ENCODE assay signal across 8 mouse cellular contexts in genomic region chr2:18690756-18691155, GRCm38 (mm10). TPM values are rescaled to one million over a fixed set of nuclear protein-coding genes. Genes with fewer than 3 reads are reported as not detected.
A peak's percentile ranks its signal among the peaks of the same experiment; 100 is the strongest.
DNase-seq lines count a peak whose midpoint lies in the region; ATAC-seq lines count a peak whose summit lies in the region.

No protein-coding gene starts in this region.

- peak overlapping the region; percentile 86; the same call in 1 of the 2 replicates for H3K4me2 ChIP-seq in heart, embryonic 11.5 days
- peak overlapping the region; percentile 77 for H3K4me2 ChIP-seq in midbrain, embryonic 11.5 days
- no peak overlapping the region for H3K4me2 ChIP-seq in midbrain, embryonic 16.5 days (ENCODE audit: low read length)
- peak overlapping the region; percentile 91 for H3K4me2 ChIP-seq in limb, embryonic 15.5 days
- peak overlapping the region; percentile 86 for H3K4me2 ChIP-seq in stomach, embryonic 16.5 days (ENCODE audit: low read depth, low read length)

- peak overlapping the region; percentile 53; the same call in 1 of the 2 replicates for H3K4me3 ChIP-seq in heart, embryonic 11.5 days (ENCODE audit: low read depth, low read length)
- H3K4me3 ChIP-seq in midbrain, embryonic 11.5 days (ENCODE audit: low read depth, low read length), result peak overlapping the region; percentile 41; the same call in 1 of the 2 replicates
- no peak overlapping the region; the same call in 1 of the 2 replicates for H3K4me3 ChIP-seq in midbrain, embryonic 16.5 days (ENCODE audit: low read depth, low read length)
- peak overlapping the region; percentile 43 for H3K4me3 ChIP-seq in limb, embryonic 15.5 days
- H3K4me3 ChIP-seq in stomach, embryonic 16.5 days (replicated peaks; ENCODE audit: low read length), result peak overlapping the region; percentile 52

- H3K4me1 ChIP-seq in heart, embryonic 11.5 days (ENCODE audit: control insufficient read depth, insufficient read depth, low read length), result peaks cover 8% of the 10 kb centered on the region
- peaks cover 16% of the 10 kb centered on the region for H3K4me1 ChIP-seq in midbrain, embryonic 11.5 days (ENCODE audit: control insufficient read depth, insufficient read depth, low read length)
- H3K4me1 ChIP-seq in midbrain, embryonic 16.5 days (ENCODE audit: control insufficient read depth, insufficient read depth, low read length), result peaks cover 20% of the 10 kb centered on the region
- peaks cover 29% of the 10 kb centered on the region for H3K4me1 ChIP-seq in limb, embryonic 15.5 days
- peaks cover 22% of the 10 kb centered on the region for H3K4me1 ChIP-seq in stomach, embryonic 16.5 days (ENCODE audit: control insufficient read depth, insufficient read depth, low read length)

- DNase-seq in heart, postnatal 4 days, result no peak
- no peak for DNase-seq in midbrain, embryonic 11.5 days (ENCODE audit: low spot score, missing footprints)
- DNase-seq in right cerebral cortex, postnatal 14 days, result no peak

- H3K9me3 ChIP-seq in heart, embryonic 11.5 days (replicated peaks; ENCODE audit: control insufficient read depth, low read length), result no peaks in the 10 kb centered on the region
- no peaks in the 10 kb centered on the region for H3K9me3 ChIP-seq in midbrain, embryonic 11.5 days (ENCODE audit: control insufficient read depth, low read length)
- H3K9me3 ChIP-seq in midbrain, embryonic 16.5 days (replicated peaks; ENCODE audit: control insufficient read depth, low read length, poor library complexity, severe bottlenecking), result no peaks in the 10 kb centered on the region
- no peaks in the 10 kb centered on the region for H3K9me3 ChIP-seq in limb, embryonic 15.5 days
- H3K9me3 ChIP-seq in stomach, embryonic 16.5 days (replicated peaks; ENCODE audit: control insufficient read depth, low read length), result no peaks in the 10 kb centered on the region

- 2% methylated on average over 9 of the region's 9 CpGs for WGBS in heart, embryonic 11.5 days (ENCODE audit: insufficient replicate concordance)
- 1% methylated on average over 9 of the region's 9 CpGs for WGBS in midbrain, embryonic 11.5 days
- 0% methylated on average over 9 of the region's 9 CpGs for WGBS in midbrain, embryonic 16.5 days
- WGBS in limb, embryonic 15.5 days, result 5% methylated on average over 9 of the region's 9 CpGs
- WGBS in stomach, embryonic 16.5 days, result 5% methylated on average over 9 of the region's 9 CpGs

- H3K27ac ChIP-seq in heart, embryonic 11.5 days (ENCODE audit: low read depth, low read length), result no peak overlapping the region
- no peak overlapping the region for H3K27ac ChIP-seq in midbrain, embryonic 11.5 days (ENCODE audit: low read depth, low read length)
- no peak overlapping the region for H3K27ac ChIP-seq in midbrain, embryonic 16.5 days (ENCODE audit: low read length)
- no peak overlapping the region for H3K27ac ChIP-seq in limb, embryonic 15.5 days
- no peak overlapping the region for H3K27ac ChIP-seq in stomach, embryonic 16.5 days (ENCODE audit: low read length)

- no peaks in the 10 kb centered on the region for H3K36me3 ChIP-seq in heart, embryonic 11.5 days (ENCODE audit: control insufficient read depth, insufficient read depth, low read length)
- no peaks in the 10 kb centered on the region for H3K36me3 ChIP-seq in midbrain, embryonic 11.5 days (ENCODE audit: control insufficient read depth, insufficient read depth, low read length)
- H3K36me3 ChIP-seq in midbrain, embryonic 16.5 days (ENCODE audit: control insufficient read depth, insufficient read depth, low read length), result no peaks in the 10 kb centered on the region
- no peaks in the 10 kb centered on the region for H3K36me3 ChIP-seq in limb, embryonic 15.5 days
- no peaks in the 10 kb centered on the region for H3K36me3 ChIP-seq in stomach, embryonic 16.5 days (ENCODE audit: control insufficient read depth, insufficient read depth, low read length)

- H3K27me3 ChIP-seq in heart, embryonic 11.5 days (ENCODE audit: control insufficient read depth, insufficient read depth, low read length), result peaks cover 70% of the 10 kb centered on the region
- H3K27me3 ChIP-seq in midbrain, embryonic 11.5 days (ENCODE audit: control insufficient read depth, insufficient read depth, low read length), result peaks cover 75% of the 10 kb centered on the region
- H3K27me3 ChIP-seq in midbrain, embryonic 16.5 days (ENCODE audit: control insufficient read depth, insufficient read depth, low read depth, low read length), result peaks cover 30% of the 10 kb centered on the region
- peaks cover 77% of the 10 kb centered on the region for H3K27me3 ChIP-seq in limb, embryonic 15.5 days
- peaks cover 53% of the 10 kb centered on the region for H3K27me3 ChIP-seq in stomach, embryonic 16.5 days (ENCODE audit: control insufficient read depth, insufficient read depth, low read length)

- ATAC-seq in heart, embryonic 11.5 days (replicated peaks; ENCODE audit: insufficient number of reproducible peaks, low FRiP score, low TSS enrichment), result no peak
- no peak for ATAC-seq in midbrain, embryonic 11.5 days (ENCODE audit: low FRiP score)
- ATAC-seq in midbrain, embryonic 16.5 days, result no peak
- ATAC-seq in limb, embryonic 15.5 days (ENCODE audit: insufficient number of reproducible peaks, low FRiP score, low TSS enrichment, low read depth), result no peak
- no peak for ATAC-seq in stomach, embryonic 16.5 days (ENCODE audit: insufficient read depth, low FRiP score)
- ATAC-seq in megakaryocyte, adult 5-6 weeks (ENCODE audit: poor library complexity, severe bottlenecking), result no peak

- H3K9ac ChIP-seq in heart, embryonic 11.5 days (ENCODE audit: low read depth, low read length), result no peak overlapping the region
- peak overlapping the region; percentile 70; the same call in 1 of the 2 replicates for H3K9ac ChIP-seq in midbrain, embryonic 11.5 days (ENCODE audit: low read length)
- no peak overlapping the region for H3K9ac ChIP-seq in midbrain, embryonic 16.5 days (ENCODE audit: low read depth, low read length)
- no peak overlapping the region for H3K9ac ChIP-seq in limb, embryonic 15.5 days
- H3K9ac ChIP-seq in stomach, embryonic 16.5 days (ENCODE audit: low read length), result no peak overlapping the region

RNA-seq across cellular contexts. Expression of gene Spag6, which starts 3.1 kb away (rescaled TPM):
- not detected in 2 replicates for polyA plus RNA-seq in heart, embryonic 11.5 days (2014; fragmentation: Nextera tagmentation; extraction: Ambion mirVana)
- under 1 TPM; 0.56 to 0.57 TPM for total RNA-seq in heart, postnatal 4 days (2021)
- 0.25 and 0.48 TPM in 2 replicates for polyA plus RNA-seq in midbrain, embryonic 11.5 days (2014; fragmentation: Nextera tagmentation; extraction: Ambion mirVana)
- polyA plus RNA-seq in midbrain, embryonic 16.5 days (2015; fragmentation: Nextera tagmentation; extraction: Ambion mirVana), result 0.10 TPM in 1 of 2 replicates, not detected in the other
- 0.20 and 0.31 TPM in 2 replicates for polyA plus RNA-seq in limb, embryonic 15.5 days (2015; fragmentation: Nextera tagmentation; extraction: Ambion mirVana)
- 0.09 TPM in 1 of 2 replicates, not detected in the other for polyA plus RNA-seq in stomach, embryonic 16.5 days (2015; fragmentation: Nextera tagmentation; extraction: Ambion mirVana)
- total RNA-seq in megakaryocyte, adult 5-6 weeks (2015), result not detected in 2 replicates
- total RNA-seq in megakaryocyte, adult 5-6 weeks (2017), result not detected in 2 replicates

RNA-seq across cellular contexts. Expression of gene Bmi1, which starts 13.9 kb away (rescaled TPM):
- 11.6 and 12.0 TPM in 2 replicates for polyA plus RNA-seq in heart, embryonic 11.5 days (2014; fragmentation: Nextera tagmentation; extraction: Ambion mirVana)
- 10 to 100 TPM; 63.8 to 69.2 TPM for total RNA-seq in heart, postnatal 4 days (2021)
- 42.8 and 46.4 TPM in 2 replicates for polyA plus RNA-seq in midbrain, embryonic 11.5 days (2014; fragmentation: Nextera tagmentation; extraction: Ambion mirVana)
- 19.4 and 21.0 TPM in 2 replicates for polyA plus RNA-seq in midbrain, embryonic 16.5 days (2015; fragmentation: Nextera tagmentation; extraction: Ambion mirVana)
- 16.6 and 18.3 TPM in 2 replicates for polyA plus RNA-seq in limb, embryonic 15.5 days (2015; fragmentation: Nextera tagmentation; extraction: Ambion mirVana)
- polyA plus RNA-seq in stomach, embryonic 16.5 days (2015; fragmentation: Nextera tagmentation; extraction: Ambion mirVana), result 15.6 and 18.1 TPM in 2 replicates
- 18.1 and 22.2 TPM in 2 replicates for total RNA-seq in megakaryocyte, adult 5-6 weeks (2015)
- total RNA-seq in megakaryocyte, adult 5-6 weeks (2017), result 16.5 and 23.3 TPM in 2 replicates

RNA-seq across cellular contexts. Expression of gene Commd3, which starts 18.6 kb away (rescaled TPM):
- 118 and 135 TPM in 2 replicates for polyA plus RNA-seq in heart, embryonic 11.5 days (2014; fragmentation: Nextera tagmentation; extraction: Ambion mirVana)
- total RNA-seq in heart, postnatal 4 days (2021), result 100 to 1,000 TPM; 126 to 140 TPM
- 119 and 122 TPM in 2 replicates for polyA plus RNA-seq in midbrain, embryonic 11.5 days (2014; fragmentation: Nextera tagmentation; extraction: Ambion mirVana)
- 188 and 194 TPM in 2 replicates for polyA plus RNA-seq in midbrain, embryonic 16.5 days (2015; fragmentation: Nextera tagmentation; extraction: Ambion mirVana)
- 221 and 227 TPM in 2 replicates for polyA plus RNA-seq in limb, embryonic 15.5 days (2015; fragmentation: Nextera tagmentation; extraction: Ambion mirVana)
- 190 and 214 TPM in 2 replicates for polyA plus RNA-seq in stomach, embryonic 16.5 days (2015; fragmentation: Nextera tagmentation; extraction: Ambion mirVana)
- total RNA-seq in megakaryocyte, adult 5-6 weeks (2015), result 112 and 114 TPM in 2 replicates
- total RNA-seq in megakaryocyte, adult 5-6 weeks (2017), result 105 and 126 TPM in 2 replicates
